Mouse (Mus musculus) embryonic fibroblast, embryonic 13.5 days (primary cell): ENCODE measurements at regions not wholly inside any gene's neighbourhood (a gene's known extent, or its start where the extent isn't known, plus 50 kb on each side); places are given as distances from the start of the nearest gene placed in this dataset.

ENCODE experiments used
- CTCF ChIP-seq: IDR thresholded peaks from 2 replicates; pipeline ENCODE4 v1.5.1; 2011; ENCODE audit warnings: mild to moderate bottlenecking, control low read depth, low read length, moderate library complexity, borderline replicate concordance; ENCODE audit not compliant: insufficient read depth
- POLR2A ChIP-seq: IDR thresholded peaks from 2 replicates; pipeline ENCODE4 v1.6.1; 2011; ENCODE audit warnings: low read depth, mild to moderate bottlenecking, control low read depth, low read length, moderate library complexity

- TF ChIP-seq CTCF (no peak), POLR2A (no peak)
Observed at GRCm38 (mm10) chr2:9693351-9693750, 187.7 kb upstream of the 4930412O13Rik start.
